Mouse (Mus musculus) duodenum, adult 2 months (tissue): ENCODE measurements around the gene 1700013G24Rik. TPM values are rescaled to one million over a fixed set of nuclear protein-coding genes. Genes with fewer than 3 reads are reported as not detected.

Experiments
- polyA plus RNA-seq: library from polyadenylated mRNA; depleted of rRNA; stranded (reverse); fragments of >200 nt; gene quantifications from 2 replicates; pipeline ENCODE4 v1.2.3, GENCODE M21; 2012; ENCODE audit warnings: low replicate concordance; rRNA removed

Gene 1700013G24Rik
- polyA plus RNA-seq, result not detected in 2 replicates

DNA sequence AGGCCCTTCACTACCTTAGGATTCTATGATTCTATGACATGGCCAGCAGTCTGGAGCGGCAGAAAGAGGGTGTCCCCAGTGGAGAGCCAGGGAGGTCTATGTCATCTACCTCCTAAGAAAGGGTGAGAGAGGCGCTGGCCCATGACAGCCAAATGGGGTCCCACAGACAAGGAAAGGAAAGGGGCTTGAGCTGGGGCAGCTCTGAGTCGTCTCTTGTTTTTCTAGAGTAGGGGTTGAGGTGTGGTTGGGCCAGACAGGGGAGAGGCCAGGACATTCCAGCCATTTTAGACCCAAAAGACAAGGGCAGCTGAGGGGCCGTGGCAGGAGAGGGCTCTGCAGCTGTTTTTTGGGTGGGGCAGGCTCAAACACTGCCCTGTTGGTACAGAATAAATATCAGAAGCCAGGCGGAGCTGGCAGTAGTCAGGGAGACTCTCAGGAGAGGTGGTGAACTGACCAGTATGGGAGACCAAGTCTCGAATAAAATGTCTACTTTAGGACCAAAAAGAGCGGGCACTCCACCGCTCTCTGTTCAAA is at the start of gene 1700013G24Rik:
Gene 1700013G24Rik (plus strand): TSS at position 51 of the 534 bp plus-strand sequence.

GRCm38 (mm10) chr4:137409691-137410090 is 43.4 kb upstream of the 1700013G24Rik start, which contains the start of gene Cela3a:
Cela3a (minus strand) TSS chr4:137409791.

GRCm38 (mm10) chr4:137430502-137430901 is 22.6 kb upstream of the 1700013G24Rik start, which contains the start of gene Cela3b:
Cela3b (minus strand) TSS chr4:137430540.

GRCm38 (mm10) chr4:137468260-137469080 is 15.4 kb downstream of the 1700013G24Rik start, which contains the start of gene Hspg2:
Hspg2 (plus strand) TSS chr4:137468769.

Other genes with a start within 250 kb of the 1700013G24Rik start
- 5.9 and 6.3 TPM in 2 replicates for gene Wnt4, start 175.8 kb upstream of the 1700013G24Rik start, polyA plus RNA-seq
- gene Cdc42, start 95.6 kb upstream of the 1700013G24Rik start, polyA plus RNA-seq, result 14.6 and 17.3 TPM in 2 replicates
- gene Cela3a, start 43.5 kb upstream of the 1700013G24Rik start, polyA plus RNA-seq, result 3.7 TPM in 1 of 2 replicates, not detected in the other
- gene Cela3b, start 22.7 kb upstream of the 1700013G24Rik start, polyA plus RNA-seq, result 7.5 and 5,387 TPM in 2 replicates
- gene Hspg2, start 15.5 kb downstream of the 1700013G24Rik start, polyA plus RNA-seq, result 38.7 and 49.1 TPM in 2 replicates
- gene Ldlrad2, start 121.3 kb downstream of the 1700013G24Rik start, polyA plus RNA-seq, result not detected in 2 replicates
- gene Usp48, start 140.5 kb downstream of the 1700013G24Rik start, polyA plus RNA-seq, result 23.6 and 24.0 TPM in 2 replicates
- 58.0 and 216 TPM in 2 replicates for gene Rap1gap, start 211.4 kb downstream of the 1700013G24Rik start, polyA plus RNA-seq